Mouse (Mus musculus) frontal cortex, postnatal 36 days (tissue): Measurements from ENCODE around the gene Ripk1.
"Not testable (repeated sequence)": the region's sequence is repeated elsewhere in the genome, so short reads cannot be mapped to it uniquely, and the experiment has no call there.

Source experiments
- DNase-seq, 2 experiments: peaks; one replicate each; pipeline ENCODE4 v3.0.0; 2022; ENCODE audit warnings: low spot score in 2 of 2

The Ripk1 gene

DNA sequence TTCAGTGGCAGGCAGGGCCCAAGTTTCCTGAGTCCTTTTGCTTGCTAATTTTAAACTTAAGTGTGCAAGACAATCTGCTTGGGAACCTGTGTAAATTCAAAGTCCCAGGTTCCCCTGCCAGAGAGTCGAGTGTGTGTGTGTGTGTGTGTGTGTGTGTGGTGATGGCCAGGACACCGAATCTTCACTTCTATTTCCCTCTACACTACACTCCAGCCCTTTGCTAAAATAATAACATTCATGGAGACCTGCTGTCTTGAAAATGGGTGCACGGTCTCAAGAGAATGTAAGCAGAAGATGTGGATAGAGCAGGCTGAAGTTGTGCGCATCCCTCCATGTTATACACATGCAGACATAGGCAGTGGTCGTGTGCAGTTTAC lies 35.9 kb downstream of the Ripk1 start:
- no peak for DNase-seq

DNA sequence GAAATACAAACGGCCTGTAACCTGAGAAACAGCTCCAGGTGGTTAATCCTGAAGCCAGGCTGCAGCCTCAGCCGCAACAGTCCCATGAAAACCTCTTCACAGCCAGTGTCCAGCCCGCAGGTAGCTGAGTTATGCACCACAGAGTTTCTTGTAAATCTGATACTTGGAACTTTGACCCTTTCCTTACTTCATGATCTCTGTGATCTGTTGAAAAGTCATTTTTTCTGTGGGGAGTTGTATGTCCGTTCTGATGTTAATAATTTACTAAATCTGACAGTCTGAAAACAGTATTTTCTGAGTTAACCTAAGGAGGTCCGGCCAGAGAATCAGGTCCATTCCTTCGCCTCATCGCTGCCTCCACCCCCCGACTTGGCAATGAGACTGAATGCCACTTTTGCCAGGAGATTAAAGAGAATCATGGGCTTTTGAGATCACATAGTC lies 36.8 kb downstream of the Ripk1 start:
- DNase-seq = no peak

DNA sequence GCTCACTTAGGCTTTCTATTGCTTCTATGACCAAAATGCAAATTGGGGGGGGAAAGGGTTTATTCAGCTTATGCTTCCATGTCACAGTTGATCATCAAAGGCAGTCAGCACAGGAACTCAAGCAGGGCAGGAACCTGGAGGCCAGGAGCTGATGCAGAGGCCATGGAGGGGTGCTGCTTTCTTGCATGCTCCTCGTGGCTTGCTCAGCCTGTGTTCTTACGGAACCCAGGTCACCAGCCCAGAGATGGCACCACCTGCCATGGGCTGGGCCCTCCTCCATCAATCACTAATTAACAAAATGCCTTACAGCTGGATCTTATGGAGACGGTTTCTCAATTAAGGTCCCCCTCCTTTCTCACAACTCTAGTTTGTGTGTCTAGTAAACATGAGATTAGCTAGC lies 37.9 kb downstream of the Ripk1 start:
- DNase-seq = no peak

DNA sequence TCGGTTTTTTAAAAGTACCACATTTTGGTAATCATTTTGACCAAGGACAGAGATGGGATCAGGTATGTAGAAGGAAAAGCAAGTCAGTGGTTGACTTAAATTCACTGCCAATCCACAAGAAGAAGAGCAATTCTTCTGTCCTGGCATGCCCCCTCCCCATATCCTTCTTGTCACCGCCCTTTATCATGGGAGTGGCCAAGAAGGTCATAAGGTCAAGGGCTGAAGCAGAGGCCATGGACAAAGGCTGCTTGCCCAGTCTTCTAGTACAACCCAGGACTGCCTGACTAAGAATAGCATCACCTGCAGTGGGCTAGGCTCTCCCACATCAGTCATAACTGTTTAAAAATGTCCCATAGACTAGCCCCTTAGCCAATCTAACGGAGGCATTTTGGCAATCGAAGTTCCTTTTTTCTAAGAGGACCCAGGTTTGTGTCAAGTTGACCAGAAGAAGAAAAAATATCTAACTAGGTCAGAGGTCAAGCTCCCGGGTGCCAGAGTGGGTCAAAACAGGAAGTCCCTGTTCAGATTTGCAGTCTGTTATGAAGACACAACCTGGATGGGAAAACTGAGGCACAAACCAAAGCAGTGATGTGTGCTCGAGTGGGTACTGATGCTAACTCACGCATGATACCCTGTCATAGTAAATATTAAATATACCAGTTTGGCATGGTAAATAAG lies 41.7 kb downstream of the Ripk1 start:
- no peak for DNase-seq

DNA sequence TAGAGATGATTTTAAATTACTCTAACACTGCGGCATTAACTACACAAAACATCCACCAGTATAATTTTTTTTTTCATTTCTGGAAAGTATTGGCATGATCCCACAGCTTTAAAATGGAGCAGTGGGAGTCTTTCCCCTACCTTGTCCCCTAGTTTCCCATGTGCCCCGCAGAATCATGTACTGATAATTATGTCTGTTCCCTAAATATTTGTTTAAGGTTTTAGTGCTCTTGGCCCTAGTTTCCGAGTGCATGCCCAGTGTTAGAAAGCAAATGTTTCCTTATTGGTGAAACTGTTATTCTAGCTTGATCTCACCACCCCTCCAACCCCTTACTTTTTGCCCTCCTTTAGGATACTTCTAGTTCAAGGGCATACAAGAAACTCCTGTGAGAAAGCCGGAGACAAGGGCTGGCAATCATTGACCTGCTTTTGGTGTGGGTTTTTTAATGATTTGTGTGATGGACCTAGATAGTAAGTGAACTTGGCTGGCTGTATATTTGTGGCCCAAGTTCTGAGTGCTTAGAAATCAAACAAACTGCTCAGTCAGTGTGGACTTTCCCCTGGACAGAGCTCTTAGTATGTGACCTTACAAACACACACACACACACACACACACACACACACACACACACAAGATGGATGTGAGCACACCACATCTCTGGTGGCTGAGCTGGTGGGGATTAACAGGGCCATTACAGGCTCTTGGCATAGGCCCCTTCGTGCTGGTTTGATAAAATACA lies 43.5 kb downstream of the Ripk1 start:
- DNase-seq = no peak

DNA sequence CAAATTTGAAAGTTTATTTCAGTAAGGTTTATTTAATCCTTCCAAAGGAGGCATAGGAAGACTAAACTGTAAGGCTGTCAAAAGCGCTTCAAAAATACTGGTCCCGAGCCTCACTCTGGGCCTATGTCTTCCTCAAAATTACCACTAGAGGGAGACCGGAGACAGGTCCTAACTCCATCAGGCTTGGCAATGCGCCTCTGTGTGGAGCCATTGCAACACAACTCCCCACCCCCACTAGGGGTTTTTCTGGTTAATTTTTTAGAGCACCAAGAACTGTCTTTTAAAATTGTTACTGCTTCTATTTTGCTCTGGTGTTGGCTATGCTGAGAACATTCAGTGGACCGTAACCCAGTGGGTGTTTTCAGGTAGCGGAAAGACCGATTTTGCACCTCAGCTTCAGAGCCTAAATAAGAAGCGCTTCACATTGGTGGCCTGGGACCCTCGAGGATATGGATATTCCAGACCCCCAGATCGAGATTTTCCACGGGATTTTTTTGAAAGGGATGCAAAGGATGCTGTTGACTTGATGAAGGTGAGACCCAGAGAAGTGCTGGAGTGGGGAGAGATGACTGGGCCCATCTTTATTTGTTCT lies 44.4 kb downstream of the Ripk1 start:
- peak; percentile 62 to 89 for DNase-seq

DNA sequence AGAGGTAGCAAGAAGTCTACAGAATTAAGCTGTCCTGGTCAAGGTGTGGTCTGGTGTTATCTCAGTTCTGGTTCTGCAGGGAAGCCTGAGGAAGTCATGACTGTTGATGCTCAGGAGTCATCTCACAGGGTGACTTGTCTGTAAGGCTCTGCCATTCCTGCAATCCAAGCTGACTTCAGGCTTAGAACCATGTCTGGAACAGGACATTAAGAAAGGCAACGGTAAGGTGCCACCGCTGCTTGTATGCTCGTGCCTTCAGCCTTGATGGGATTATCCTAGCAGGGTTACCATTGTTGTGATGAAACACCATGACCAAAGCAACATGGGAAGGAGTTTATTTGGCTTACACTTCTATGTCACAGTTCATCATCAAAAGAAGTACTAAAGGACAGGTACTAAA lies 45.4 kb downstream of the Ripk1 start:
- DNase-seq = no peak

DNA sequence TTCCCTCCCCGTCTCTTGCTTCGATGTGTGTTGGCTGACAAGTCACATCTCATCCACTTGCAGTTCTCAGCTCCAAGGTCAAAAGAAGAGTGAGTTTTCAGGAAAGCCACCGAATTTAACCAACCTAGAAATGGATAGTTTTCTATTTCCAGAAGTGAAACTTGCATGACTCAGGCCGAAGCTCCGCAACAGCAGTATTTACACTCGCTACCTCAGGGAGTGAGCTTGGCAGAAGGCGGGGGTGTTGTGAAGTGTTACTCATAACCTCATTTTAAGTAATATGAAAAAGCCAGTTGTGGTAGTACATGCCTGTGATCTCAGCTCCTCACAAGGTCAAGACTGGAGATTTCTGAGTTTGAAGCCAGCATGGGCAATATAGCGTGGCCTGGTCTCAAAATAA lies 48.3 kb downstream of the Ripk1 start:
- DNase-seq = peak; percentile 54 to 77

DNA sequence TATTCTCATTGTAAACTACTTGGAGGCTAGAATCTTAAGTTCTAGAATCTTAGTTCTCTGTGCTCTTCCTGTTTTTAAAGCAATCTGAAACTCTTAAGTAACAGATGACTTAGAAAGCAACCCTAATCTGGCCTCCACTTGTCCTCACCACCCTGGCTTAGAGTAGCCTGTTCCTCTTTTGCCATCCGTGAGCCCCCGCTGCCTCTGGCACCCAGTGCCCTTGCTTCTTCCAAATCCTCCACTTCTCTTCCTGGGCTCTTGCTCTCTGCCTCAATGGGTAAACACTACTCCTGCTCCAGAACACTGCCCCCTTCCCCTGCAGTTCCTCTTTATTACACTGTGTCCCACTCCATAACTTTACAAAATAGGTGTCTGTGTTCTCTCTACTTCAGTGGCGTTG lies 49.5 kb downstream of the Ripk1 start:
- DNase-seq = no peak

DNA sequence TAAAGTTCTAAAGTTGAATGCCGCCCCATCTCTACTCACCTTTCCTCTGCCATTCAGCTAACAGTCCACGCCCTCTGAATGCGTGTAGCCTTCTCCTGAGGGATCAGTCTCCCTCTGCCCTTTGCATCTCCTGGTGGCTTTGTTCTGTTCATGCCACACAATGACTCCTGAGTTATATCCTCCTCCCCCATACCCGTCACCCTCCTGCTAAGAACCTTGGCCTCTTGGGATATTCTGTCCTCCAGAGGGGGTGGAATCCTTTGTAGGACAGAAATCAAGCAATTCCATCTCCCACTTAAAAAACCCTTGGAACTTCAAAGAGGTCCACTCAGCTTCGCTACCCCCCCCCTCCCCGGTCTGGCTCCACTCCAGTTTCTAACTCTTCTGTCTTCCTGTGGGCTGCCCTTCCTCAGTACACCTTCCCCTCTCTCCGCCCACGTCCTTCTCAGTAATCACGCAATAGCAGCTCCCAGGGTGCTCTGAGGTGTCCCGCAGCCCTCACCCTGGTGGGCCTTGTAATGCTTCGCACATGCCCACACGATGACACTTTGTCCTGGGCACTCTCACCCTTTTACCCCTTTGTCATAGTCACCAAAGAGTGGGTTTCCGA lies 51.6 kb downstream of the Ripk1 start:
- no peak for DNase-seq

DNA sequence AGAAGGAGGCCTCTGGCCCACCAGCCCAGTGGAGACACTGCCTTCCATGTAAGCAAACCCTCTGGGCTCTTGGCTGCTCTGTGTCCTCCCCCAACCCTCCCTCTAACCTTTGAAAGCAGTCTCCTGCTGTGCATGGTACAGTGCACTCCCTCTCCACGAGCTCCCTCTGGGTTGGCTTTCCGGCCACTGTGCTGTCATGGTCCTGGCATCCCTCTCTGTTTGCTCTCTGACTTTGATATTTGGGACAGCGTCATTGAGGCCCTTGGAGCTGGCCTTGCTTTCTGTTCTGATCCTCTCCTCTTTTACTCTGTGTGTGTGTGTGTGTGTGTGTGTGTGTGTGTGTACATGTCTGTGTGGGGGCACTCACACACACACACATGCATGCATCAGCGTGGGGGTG lies 52.2 kb downstream of the Ripk1 start:
- no peak for DNase-seq

DNA sequence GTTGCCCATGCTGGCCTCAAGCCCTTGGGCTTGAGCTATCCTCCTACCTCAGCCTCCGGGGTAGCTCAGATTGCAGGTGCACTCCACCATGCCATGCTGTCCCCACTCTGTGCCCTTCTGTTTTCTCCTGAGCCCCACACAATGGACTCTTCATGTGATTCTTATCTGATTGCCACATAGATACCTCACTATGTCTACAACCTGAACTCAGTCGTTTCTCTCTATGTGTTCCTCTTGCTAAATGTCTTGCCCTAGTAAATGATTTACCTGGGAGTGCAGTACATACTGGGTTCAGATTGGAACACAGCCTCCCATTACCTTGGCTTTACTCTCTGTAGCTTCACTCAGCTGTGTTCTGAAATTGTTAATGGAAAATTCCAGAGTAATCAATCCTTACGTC lies 52.8 kb downstream of the Ripk1 start:
- DNase-seq = no peak

DNA sequence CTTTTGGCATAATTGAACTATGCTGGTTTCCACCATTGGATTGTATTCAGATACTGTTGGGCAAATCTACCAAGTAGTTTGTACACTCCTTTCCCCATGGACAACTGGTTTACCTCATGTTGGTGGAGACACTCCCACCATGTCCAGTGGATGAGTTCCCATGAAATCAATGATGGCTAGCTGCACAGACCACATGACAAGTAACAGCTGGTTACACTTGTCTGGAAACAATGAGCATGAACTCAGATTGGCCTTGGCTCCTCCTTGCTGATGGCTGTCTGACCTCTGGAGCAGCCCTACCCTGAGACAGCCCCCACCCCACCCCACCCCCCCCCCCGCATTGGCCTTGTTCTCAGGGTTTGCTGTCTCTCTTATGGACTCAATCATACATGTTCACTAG lies 55.1 kb downstream of the Ripk1 start:
- DNase-seq = no peak

DNA sequence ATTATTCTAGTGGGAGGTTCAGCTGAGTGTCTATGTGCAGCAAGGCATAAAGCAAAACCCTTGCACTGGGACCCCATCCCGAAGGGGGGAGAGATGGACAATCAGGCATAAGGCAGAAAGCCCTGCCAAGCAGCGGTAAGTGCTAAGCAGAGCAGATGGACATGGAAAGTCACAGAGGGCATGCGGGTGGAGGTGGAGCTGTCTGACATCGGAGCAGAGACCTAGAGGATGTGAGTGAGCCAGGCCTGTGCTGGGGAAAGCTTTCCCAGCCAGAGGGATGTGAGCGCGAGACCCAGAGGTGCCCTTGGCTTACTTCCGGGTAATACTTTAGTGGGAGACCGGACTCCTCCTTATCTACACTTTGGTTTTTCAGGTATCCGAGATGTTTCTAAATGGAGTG lies 57.9 kb downstream of the Ripk1 start:
- no peak for DNase-seq

DNA sequence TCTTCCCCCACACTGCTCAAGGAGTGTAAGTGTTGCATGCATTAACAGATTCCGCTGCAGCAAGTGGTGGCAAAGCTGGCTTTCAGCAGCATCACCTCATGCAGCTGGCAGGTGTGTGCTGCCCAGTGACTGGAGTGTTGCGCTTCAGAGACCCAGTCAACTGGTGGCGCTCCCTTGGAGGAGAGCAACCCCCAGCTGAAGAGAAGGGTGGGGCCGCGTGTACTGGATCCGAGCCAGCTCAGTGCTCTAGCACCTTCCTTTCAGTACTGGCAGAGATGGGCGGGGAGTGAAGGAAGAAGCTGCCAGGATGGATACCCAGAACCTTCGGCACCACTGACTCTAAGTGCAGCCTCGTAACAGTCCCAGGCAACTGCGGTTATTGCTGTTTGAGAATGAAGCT lies 60.3 kb downstream of the Ripk1 start:
- no peak for DNase-seq

DNA sequence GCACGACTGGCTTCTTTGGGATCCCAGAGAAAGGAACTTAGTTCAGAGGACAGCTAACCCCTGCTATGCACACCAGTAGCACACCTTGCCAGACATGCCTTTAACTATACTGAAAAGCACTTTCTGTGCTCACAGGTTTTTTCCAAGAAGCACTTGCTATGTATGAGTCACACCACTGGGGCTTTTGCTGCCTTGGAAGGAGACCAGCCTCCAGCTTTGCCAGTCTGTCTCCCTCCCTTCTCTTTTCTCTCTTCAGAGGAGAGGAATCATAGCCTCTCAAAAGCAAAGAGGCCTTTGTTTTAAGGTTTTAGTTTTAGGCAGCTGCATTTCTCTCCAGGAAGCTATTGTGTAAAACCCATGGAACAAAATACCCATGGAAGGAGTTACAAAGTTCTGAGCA lies 64.2 kb downstream of the Ripk1 start:
- peak; percentile 56 to 70 for DNase-seq

DNA sequence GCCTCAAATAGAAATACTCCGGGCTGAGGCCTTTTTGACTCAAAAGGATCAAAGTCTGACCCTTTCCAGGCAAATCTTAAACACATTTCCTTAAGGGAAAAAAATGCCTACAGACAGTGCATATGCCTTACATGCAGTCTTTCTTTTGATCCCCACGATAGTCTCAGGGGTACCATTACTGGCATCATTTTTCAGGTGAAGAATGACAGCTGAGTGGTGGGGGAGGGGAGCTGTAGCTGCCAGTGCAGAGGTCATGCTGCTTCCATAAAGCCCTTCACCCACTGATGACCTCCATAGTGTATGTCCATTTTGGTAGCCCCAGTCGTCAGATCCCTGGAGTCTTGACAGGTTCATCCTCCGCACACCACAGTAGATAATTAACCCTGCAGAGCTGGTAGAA lies 68.1 kb downstream of the Ripk1 start:
- no peak for DNase-seq

DNA sequence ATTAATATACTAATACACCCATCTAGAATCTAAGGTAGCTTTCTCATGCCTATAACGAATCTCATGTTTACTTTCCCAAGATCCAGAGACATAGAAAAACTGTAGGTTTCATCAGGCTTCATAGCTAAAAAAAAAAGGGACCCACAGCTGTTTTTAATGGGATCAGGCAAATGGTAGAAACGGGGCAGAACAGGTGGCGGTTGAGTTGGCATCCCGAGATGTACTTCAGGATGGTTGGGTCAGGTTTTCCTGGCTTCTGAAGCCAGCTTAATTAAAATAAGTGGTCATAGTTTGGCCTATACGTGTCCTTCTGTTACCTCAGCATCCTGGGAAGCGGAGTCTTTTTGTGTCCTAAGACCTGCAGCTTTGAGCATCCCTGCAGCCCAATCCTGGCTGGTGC lies 69.7 kb downstream of the Ripk1 start:
- no peak for DNase-seq

DNA sequence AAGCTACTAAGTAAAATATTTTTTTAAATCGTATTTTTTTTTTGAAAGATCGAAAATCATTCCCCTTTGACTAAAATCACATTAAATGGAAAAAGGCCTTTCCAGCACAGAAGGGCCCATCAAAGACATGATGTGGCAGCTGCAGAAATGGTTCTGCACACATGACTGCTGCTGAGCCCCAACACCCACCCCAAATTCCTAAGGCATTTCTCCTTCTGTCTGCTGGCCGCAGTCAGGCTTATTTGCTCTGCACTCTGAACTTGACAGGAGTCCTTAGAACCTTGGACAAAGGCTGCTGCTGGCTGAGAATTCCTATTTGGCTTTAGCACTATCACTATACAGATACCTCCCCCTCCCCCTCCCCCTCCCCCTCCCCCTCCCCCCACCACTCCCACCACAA lies 70.7 kb downstream of the Ripk1 start:
- DNase-seq = no peak

DNA sequence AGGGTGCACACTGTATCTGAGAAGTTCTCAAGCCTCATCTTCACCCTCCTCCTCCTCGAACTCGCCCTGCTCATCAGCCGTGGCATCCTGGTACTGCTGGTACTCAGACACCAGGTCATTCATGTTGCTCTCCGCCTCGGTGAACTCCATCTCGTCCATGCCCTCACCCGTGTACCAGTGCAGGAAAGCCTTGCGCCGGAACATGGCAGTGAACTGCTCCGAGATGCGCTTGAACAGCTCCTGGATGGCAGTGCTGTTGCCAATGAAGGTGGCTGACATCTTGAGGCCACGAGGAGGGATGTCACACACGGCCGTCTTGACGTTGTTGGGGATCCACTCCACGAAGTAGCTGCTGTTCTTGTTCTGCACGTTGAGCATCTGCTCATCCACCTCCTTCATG lies 72.3 kb downstream of the Ripk1 start:
- DNase-seq = not testable (repeated sequence)

DNA sequence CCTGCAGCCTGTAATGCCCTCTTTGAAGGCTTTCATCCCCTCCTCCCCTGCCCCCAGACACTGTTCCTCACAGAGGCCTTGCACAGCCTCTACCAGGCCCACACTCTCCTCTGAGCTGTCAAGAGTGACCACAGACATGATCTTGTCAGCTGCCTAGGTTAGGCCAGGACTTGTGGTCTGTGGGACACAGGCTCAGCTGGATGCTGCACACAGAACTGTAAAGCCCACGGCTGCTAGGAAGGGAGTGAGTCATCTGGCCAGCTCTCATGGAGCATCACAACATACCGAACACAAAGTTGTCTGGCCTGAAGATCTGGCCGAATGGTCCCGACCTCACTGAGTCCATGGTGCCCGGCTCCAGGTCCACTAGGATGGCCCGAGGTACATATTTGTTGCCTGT lies 73.7 kb downstream of the Ripk1 start:
- DNase-seq = not testable (repeated sequence)

DNA sequence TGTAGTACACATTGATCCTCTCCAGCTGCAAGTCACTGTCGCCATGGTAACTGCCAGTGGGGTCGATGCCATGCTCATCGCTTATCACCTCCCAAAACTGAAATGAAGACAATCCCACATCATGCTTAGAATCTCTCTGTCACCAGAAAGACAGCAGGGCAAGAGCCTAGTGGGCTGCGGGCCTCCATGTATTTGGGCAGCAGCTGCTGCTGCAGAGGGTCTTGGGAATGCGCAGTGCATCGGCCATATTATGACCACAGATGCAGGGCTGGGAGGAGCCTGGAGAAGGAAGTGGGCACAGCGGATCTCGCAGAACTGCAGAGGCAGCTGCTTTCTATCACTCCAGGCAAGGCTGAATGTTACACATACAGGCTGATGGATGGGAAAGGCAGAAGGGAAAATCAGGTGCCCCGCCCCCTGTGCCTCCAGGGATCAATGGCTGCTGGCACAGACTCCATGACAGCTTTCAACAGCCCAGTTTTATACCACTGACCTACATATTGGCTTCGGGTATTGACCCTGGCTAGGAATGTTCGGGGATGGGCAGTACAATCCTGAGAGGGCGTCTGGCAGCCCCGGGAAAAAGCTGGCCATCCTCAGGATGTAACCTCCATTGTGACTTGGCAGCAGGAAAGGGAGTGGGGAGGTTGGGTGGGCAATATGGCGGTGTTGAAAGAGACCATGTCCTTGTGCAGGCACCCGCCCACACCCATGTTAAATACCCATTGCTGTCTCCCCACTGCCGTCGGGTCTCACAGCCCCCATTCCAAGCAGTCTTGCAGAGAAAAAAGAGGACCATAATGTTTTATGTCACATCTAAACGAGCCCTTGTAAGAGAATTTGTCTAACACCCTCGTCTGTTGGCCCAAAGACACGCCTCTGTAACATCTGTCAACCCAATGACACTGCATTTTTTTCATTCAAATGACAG lies 74.7 kb downstream of the Ripk1 start:
- DNase-seq = peak; percentile 54 to 60
